Mouse (Mus musculus) CH12.LX (cell line): Measurements from ENCODE around the gene Lrrk2. TPM values are rescaled to one million over a fixed set of nuclear protein-coding genes. Genes with fewer than 3 reads are reported as not detected.

ENCODE experiments used
- DNase-seq: peaks from one replicate; pipeline ENCODE4 v3.0.0-alpha.2; 2013; ENCODE audit errors: extremely low read depth
- H3K27ac ChIP-seq: 2 replicates; pipeline ENCODE4 v1.5.1; 2012; ENCODE audit warnings: low read depth, mild to moderate bottlenecking, control low read depth, moderate library complexity; ENCODE audit not compliant: insufficient read depth
- H3K27me3 ChIP-seq: replicated peaks from 2 replicates; pipeline ENCODE3; 2012; ENCODE audit warnings: inconsistent platforms
- H3K36me3 ChIP-seq, 2 experiments: replicated peaks in 1 of 2; 2 replicates each; pipeline versions ENCODE3 to v1.6.1; 2012; ENCODE audit warnings: inconsistent platforms in 1 of 2, low read length in 1 of 2, mild to moderate bottlenecking in 1 of 2, mixed read lengths in 1 of 2, moderate library complexity in 1 of 2; ENCODE audit not compliant: control insufficient read depth in 1 of 2, insufficient read depth in 1 of 2
- H3K4me1 ChIP-seq, 2 experiments: 2 replicates each; pipeline ENCODE4 v1.6.1; 2012; ENCODE audit warnings: inconsistent platforms in 1 of 2, moderate library complexity in 1 of 2; ENCODE audit not compliant: insufficient read depth in 2 of 2, control insufficient read depth in 1 of 2
- H3K4me2 ChIP-seq: 2 replicates; pipeline ENCODE4 v1.6.1; 2012; ENCODE audit warnings: low read depth, mild to moderate bottlenecking, control low read depth; ENCODE audit not compliant: poor library complexity, insufficient read depth, severe bottlenecking
- H3K4me3 ChIP-seq, 3 experiments: fragments of 150-350 bp in 1 of 3; sonication (generic) in 1 of 3; replicated peaks in 1 of 3; 2 replicates each; pipeline versions ENCODE3 to v1.5.1; 2011 to 2012; ENCODE audit warnings: low read depth in 2 of 3, low read length in 2 of 3, mild to moderate bottlenecking in 2 of 3, moderate library complexity in 2 of 3, control low read depth in 1 of 3, improper control_type of control experiment in 1 of 3, inconsistent platforms in 1 of 3, mixed read lengths in 1 of 3; ENCODE audit not compliant: poor library complexity in 1 of 3
- H3K79me2 ChIP-seq: replicated peaks from 2 replicates; pipeline ENCODE4 v1.6.1; 2012; ENCODE audit warnings: mild to moderate bottlenecking, moderate library complexity; ENCODE audit not compliant: control insufficient read depth, poor library complexity, insufficient read depth, severe bottlenecking; ENCODE audit errors: extremely low read depth
- H3K9ac ChIP-seq: 2 replicates; pipeline ENCODE4 v1.6.1; 2012; ENCODE audit warnings: low read depth, mild to moderate bottlenecking, control low read depth, moderate library complexity; ENCODE audit not compliant: insufficient read depth
- H3K9me3 ChIP-seq: replicated peaks from 2 replicates; pipeline ENCODE3; 2012; ENCODE audit warnings: low read length, inconsistent platforms, mixed read lengths
- BHLHE40 ChIP-seq: IDR thresholded peaks from 2 replicates; pipeline ENCODE4 v1.6.1; 2011; ENCODE audit warnings: mild to moderate bottlenecking, low read depth, low read length, improper control_type of control experiment
- CHD2 ChIP-seq: IDR thresholded peaks from 2 replicates; pipeline ENCODE4 v1.6.1; 2011; ENCODE audit warnings: low read length, improper control_type of control experiment
- ELF1 ChIP-seq: IDR thresholded peaks from 2 replicates; pipeline ENCODE4 v1.6.1; 2014; ENCODE audit warnings: low read depth, mild to moderate bottlenecking, inconsistent platforms, low read length, improper control_type of control experiment
- EP300 ChIP-seq: IDR thresholded peaks from 2 replicates; pipeline ENCODE4 v1.6.1; 2011; ENCODE audit warnings: low read length, improper control_type of control experiment
- GABPA ChIP-seq: IDR thresholded peaks from 2 replicates; pipeline ENCODE4 v1.6.1; 2012; ENCODE audit warnings: low read depth, low read length, improper control_type of control experiment, inconsistent platforms; ENCODE audit not compliant: insufficient replicate concordance
- IRF4 ChIP-seq: IDR thresholded peaks from 2 replicates; pipeline ENCODE4 v1.6.1; 2014; ENCODE audit warnings: low read depth, mild to moderate bottlenecking, inconsistent platforms, low read length, improper control_type of control experiment
- JUND ChIP-seq: conservative IDR thresholded peaks from 2 replicates; pipeline ENCODE4 v1.6.1; 2011; ENCODE audit warnings: low read depth, low read length, improper control_type of control experiment
- KAT2A ChIP-seq: IDR thresholded peaks from 2 replicates; pipeline ENCODE4 v1.6.1; 2012; ENCODE audit warnings: low read length, improper control_type of control experiment, inconsistent platforms; ENCODE audit not compliant: insufficient replicate concordance
- MEF2A ChIP-seq: IDR thresholded peaks from 2 replicates; pipeline ENCODE4 v1.6.1; 2014; ENCODE audit warnings: low read depth, mild to moderate bottlenecking, inconsistent platforms, low read length, improper control_type of control experiment, borderline replicate concordance
- NRF1 ChIP-seq: IDR thresholded peaks from 2 replicates; pipeline ENCODE4 v1.6.1; 2014; ENCODE audit warnings: low read depth, mild to moderate bottlenecking, inconsistent platforms, low read length, improper control_type of control experiment, moderate library complexity
- PAX5 ChIP-seq: IDR thresholded peaks from 2 replicates; pipeline ENCODE4 v1.6.1; 2012; ENCODE audit warnings: low read length, inconsistent platforms, mixed read lengths
- POLR2AphosphoS2 ChIP-seq: IDR thresholded peaks from 2 replicates; pipeline ENCODE4 v1.6.1; 2011; ENCODE audit warnings: low read depth, low read length, improper control_type of control experiment
- RAD21 ChIP-seq: IDR thresholded peaks from 2 replicates; pipeline ENCODE4 v1.6.1; 2011; ENCODE audit warnings: low read depth, mild to moderate bottlenecking, low read length, improper control_type of control experiment, moderate library complexity
- RCOR1 ChIP-seq: conservative IDR thresholded peaks from 2 replicates; pipeline ENCODE4 v1.6.1; 2012; ENCODE audit warnings: low read depth, mild to moderate bottlenecking, inconsistent platforms, low read length, improper control_type of control experiment
- SIN3A ChIP-seq: IDR thresholded peaks from 2 replicates; pipeline ENCODE4 v1.6.1; 2012; ENCODE audit warnings: low read length, improper control_type of control experiment, inconsistent platforms
- SMC3 ChIP-seq: IDR thresholded peaks from 2 replicates; pipeline ENCODE4 v1.6.1; 2011; ENCODE audit warnings: low read depth, low read length, improper control_type of control experiment
- TBP ChIP-seq: conservative IDR thresholded peaks from 2 replicates; pipeline ENCODE4 v1.6.1; 2011; ENCODE audit warnings: low read depth, low read length, improper control_type of control experiment
- TCF12 ChIP-seq: IDR thresholded peaks from 2 replicates; pipeline ENCODE4 v1.6.1; 2014; ENCODE audit warnings: low read depth, mild to moderate bottlenecking, inconsistent platforms, low read length, improper control_type of control experiment
- USF1 ChIP-seq: IDR thresholded peaks from 2 replicates; pipeline ENCODE4 v1.6.1; 2014; ENCODE audit warnings: low read depth, mild to moderate bottlenecking, inconsistent platforms, low read length, improper control_type of control experiment
- ZKSCAN1 ChIP-seq: IDR thresholded peaks from 2 replicates; pipeline ENCODE4 v1.6.1; 2012; ENCODE audit warnings: low read depth, inconsistent platforms, low read length, improper control_type of control experiment, borderline replicate concordance
- ZMIZ1 ChIP-seq: IDR thresholded peaks from 2 replicates; pipeline ENCODE4 v1.6.1; 2012; ENCODE audit warnings: low read depth, mild to moderate bottlenecking, inconsistent platforms, low read length, improper control_type of control experiment
- dilution Hi-C: fragments of 300-500 bp; cut with MboI; formaldehyde crosslinking; loops from 2 replicates; pipeline ENCODE4 v1.14.3; 2020; ENCODE audit warnings: low sequenced_read_pairs; ENCODE audit not compliant: extremely low pct_unique_long_range_greater_than_20kb, extremely low pct_ligation_motif_present
- in situ Hi-C: fragments of 300-500 bp; cut with MboI; formaldehyde crosslinking; loops from 3 replicates; pipeline ENCODE4 v1.14.3; 2019; ENCODE audit warnings: low sequenced_read_pairs, low pct_ligation_motif_present, low pct_unique_long_range_greater_than_20kb, mixed read lengths
- polyA plus RNA-seq: library from polyadenylated mRNA; unstranded; fragments of >175 nt; gene quantifications from 2 replicates; pipeline ENCODE4 v1.2.1, GENCODE M21; 2012; ENCODE audit warnings: low read depth; ENCODE audit not compliant: insufficient read length
- total RNA-seq, 2 experiments: library from RNA; depleted of rRNA; stranded (reverse); fragments of 300-350 nt in 1 of 2; fragments of >200 nt in 1 of 2; gene quantifications; 2 replicates each; pipeline ENCODE4 v1.2.3; 2012 to 2014

The Lrrk2 gene
- total and polyA plus RNA-seq, 3 experiments, result not detected

GRCm38 (mm10) chr15:91772041-91772440 lies 99.1 kb downstream of the Lrrk2 start:
- dilution Hi-C loops, result no loop called here
- H3K36me3 ChIP-seq, result no peaks in the 10 kb centered on the region
- in situ Hi-C loops, result no loop called here
- H3K27ac ChIP-seq, result no peak overlapping the region
- no peaks in the 10 kb centered on the region for H3K4me1 ChIP-seq
- H3K79me2 ChIP-seq, result no peaks in the 10 kb centered on the region
- no peak for TF ChIP-seq SIN3A
- TF ChIP-seq PAX5, result no peak
- TF ChIP-seq USF1, result no peak
- TF ChIP-seq POLR2AphosphoS2, result no peak
- TF ChIP-seq ZKSCAN1, result no peak
- TF ChIP-seq ZMIZ1, result no peak
- no peak for DNase-seq
- H3K27me3 ChIP-seq, result no peaks in the 10 kb centered on the region
- no peak overlapping the region for H3K4me3 ChIP-seq
- H3K9ac ChIP-seq, result no peak overlapping the region
- H3K9me3 ChIP-seq, result peaks cover 41% of the 10 kb centered on the region
- H3K4me2 ChIP-seq, result no peak overlapping the region

DNA sequence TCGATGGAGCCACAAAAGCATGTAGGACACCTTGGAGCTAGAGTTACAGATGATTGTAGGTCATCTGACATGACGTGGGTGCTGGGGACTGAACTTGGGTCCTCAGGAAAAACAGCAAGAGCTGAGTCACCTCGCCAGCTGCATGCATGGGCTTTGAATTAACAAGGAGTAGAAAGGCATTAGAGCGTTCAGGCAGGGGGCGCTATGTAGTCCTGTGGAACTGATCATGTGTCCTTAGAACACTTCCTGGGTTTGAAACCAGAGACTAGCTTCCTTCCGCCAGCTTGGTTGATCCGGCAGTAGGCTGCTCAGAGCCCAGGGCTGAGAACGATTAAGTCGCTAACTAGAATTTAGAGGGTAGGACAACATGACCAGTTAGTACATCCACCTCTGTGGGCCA lies 106.2 kb downstream of the Lrrk2 start:
- Histone ChIP-seq H3K4me2 (no peak overlapping the region), H3K4me3 (no peak overlapping the region), H3K27me3 (no peaks in the 10 kb centered on the region), H3K9me3 (peaks cover 58% of the 10 kb centered on the region), H3K79me2 (no peaks in the 10 kb centered on the region), H3K27ac (no peak overlapping the region), H3K9ac (no peak overlapping the region)
- DNase-seq, result no peak
- no peak for TF ChIP-seq JUND
- no peak for TF ChIP-seq GABPA
- no peak for TF ChIP-seq ELF1
- no peak for TF ChIP-seq IRF4
- TF ChIP-seq BHLHE40, result no peak
- no peak for TF ChIP-seq MEF2A
- TF ChIP-seq POLR2AphosphoS2, result no peak
- TF ChIP-seq RCOR1, result no peak
- no peak for TF ChIP-seq EP300
- TF ChIP-seq KAT2A, result no peak
- no peak for TF ChIP-seq SMC3
- no peak for TF ChIP-seq TBP
- no peak for TF ChIP-seq NRF1
- TF ChIP-seq TCF12, result no peak
- TF ChIP-seq RAD21, result no peak
- no peak for TF ChIP-seq CHD2
- TF ChIP-seq, all 38 proteins: peak for 0
- dilution Hi-C loops (no loop called here), in situ Hi-C loops (no loop called here)
- no peaks in the 10 kb centered on the region for H3K36me3 ChIP-seq
- no peaks in the 10 kb centered on the region for H3K4me1 ChIP-seq
